Mouse (Mus musculus): ENCODE measurements at regions not wholly inside any gene's neighbourhood (a gene's known extent, or its start where the extent isn't known, plus 50 kb on each side); places are given as distances from the start of the nearest gene placed in this dataset.

DNA sequence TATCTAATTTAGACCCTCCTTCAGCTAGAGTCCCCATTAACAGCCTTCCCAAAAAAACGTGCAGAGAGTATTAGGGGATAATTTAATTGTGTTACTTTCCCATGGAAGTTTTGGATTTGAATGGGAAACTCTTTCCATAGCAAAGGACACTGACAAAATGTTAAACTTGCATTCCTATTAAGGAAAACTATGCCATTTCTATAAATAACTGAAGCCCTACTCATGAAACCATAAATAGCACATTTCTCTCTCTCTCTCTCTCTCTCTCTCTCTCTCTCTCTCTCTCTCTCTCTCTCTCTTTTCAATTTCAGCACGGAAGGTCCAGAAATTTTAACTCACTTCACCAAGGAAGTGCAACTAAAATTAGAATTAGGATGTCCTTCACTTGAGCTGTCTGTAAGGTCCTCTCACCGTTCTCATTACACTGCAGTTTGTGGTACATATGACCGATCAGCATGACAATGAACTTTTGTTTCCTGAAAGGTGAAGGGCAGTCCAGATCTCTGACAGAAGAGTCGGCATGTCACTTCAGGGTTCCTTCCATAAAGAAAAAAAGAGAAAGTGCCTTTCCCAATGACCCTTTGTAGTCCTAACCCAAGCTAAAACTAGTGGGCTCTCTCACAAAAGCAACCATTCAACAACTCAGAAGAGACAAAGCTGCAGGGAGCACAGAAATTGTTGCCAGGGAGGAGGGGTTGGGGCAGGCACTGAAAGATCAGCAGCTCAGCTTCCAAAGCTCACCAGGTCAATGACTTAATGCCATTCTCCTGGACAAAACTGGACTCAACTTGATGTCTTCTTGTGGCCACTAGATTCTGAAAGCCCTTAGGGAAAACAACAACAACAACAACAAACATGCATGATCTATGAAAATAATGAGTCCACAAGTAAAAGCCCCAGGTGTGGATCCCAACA, 696.9 kb downstream of the Diaph3 start:
- no peak for DNase-seq (ENCODE audit: low read depth)

DNA sequence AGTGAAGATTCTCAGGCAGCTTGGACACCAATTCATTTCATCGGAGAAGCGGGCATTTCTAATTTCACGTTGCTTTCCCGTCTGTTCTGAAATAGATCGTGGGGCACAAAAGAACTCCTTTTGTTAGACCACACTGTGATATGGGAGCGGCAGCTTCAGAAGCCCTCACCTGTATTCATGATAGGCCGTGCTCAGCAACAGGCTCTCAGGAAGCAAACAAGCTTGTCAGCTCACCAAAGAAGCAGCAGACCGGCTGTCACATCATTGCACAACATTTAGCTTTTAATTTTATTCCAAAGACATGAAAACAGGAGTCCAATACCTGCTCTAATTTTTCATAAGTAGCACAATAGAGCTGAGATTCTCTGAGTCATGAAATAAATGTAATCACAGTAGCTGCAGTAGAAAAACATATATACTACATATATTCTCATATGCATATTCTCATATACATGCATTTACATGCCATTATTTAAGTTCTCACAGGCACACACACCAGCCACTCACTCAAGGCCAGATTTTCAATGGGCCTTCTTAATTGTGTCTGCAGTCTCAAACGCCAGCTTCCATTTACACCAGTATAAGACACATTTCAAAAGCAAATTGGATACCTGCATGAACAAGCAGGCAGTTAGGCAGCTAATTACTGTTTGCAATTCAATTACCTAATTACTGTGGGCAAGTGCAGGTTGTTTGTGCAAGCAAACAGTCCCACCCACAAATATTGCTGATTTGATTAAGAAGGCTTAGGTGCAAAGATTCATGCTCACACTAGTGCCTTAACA, 698.9 kb downstream of the Diaph3 start:
- DNase-seq (ENCODE audit: low read depth), result no peak

GRCm38 (mm10) chr14:86437383-86437782, 703.7 kb downstream of the Diaph3 start:
- peak; percentile 40 for DNase-seq (ENCODE audit: low read depth)

GRCm38 (mm10) chr14:86435345-86435744, 705.7 kb downstream of the Diaph3 start:
- no peak for DNase-seq (ENCODE audit: low read depth)

- peak; percentile 84 for DNase-seq (ENCODE audit: low read depth)
These were observed 709.7 kb downstream of the Diaph3 start for GRCm38 (mm10) chr14:86431215-86431816.

DNA sequence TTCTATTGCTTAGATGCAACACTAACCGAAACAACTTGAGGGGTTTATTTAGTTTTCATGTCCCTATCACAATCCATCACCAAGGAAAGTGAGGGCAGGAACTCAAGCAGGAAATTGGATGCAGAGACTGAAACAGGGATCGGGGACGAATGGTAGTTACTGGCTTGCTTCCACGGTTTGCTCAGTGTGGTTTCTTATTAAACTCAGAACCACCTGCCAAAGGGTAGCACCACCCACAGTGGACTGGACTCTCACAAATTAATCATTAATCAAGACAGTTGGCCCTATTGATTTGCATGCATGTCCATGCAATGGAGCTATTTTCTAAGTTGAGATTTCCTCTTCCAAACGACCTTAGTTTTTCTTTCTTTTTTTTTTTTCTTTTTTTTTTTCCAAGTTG, 719.2 kb downstream of the Diaph3 start:
- no peak for DNase-seq (ENCODE audit: low read depth)

GRCm38 (mm10) chr14:86419959-86420598, 721.0 kb downstream of the Diaph3 start:
- DNase-seq (ENCODE audit: low read depth), result no peak

GRCm38 (mm10) chr14:86396876-86397275, 744.2 kb downstream of the Diaph3 start:
- DNase-seq (ENCODE audit: low read depth), result no peak

- DNase-seq (ENCODE audit: low read depth), result no peak
These were observed 745.1 kb downstream of the Diaph3 start for GRCm38 (mm10) chr14:86395951-86396361.

DNA sequence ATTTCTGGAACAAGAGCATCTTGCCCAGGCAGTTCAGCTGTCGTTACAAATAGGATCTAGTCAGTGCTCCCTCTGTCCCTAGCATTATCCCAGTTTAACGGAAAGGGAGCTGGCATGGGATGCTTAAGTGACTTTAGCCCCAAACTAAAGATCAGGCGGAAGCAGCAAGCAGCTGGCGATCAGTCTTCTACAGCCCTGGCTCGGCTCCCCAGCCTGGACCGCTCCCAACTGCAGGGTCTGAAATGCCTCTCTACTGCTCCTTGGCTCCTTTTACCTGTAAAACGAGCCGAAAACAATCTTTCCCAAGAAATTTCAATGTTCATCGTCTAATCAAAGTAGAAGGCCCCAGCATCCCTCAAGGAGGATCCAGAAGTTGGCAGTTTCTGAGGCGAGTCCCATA, 745.5 kb downstream of the Diaph3 start:
- DNase-seq (ENCODE audit: low read depth), result no peak

DNA sequence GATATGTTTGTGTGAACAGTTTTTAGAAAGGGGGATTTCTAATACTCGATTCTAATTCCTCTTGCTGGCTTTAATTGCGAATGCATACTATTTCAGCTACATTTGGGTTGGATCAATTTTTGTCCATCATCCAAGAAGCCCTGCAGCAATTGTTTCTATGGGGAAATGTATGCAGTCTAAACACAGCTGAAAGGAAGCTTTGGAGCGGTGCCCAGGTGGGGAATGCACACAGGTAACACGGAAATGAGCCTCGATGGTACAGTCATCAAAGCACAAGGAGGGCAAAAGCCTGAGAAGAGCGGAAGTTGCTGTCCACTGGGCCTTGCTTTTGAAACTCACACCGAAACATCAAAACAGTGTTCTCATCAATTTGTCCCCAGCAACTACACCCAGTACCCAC, 746.0 kb downstream of the Diaph3 start:
- DNase-seq (ENCODE audit: low read depth), result no peak

GRCm38 (mm10) chr14:86385136-86385535, 755.9 kb downstream of the Diaph3 start:
- no peak for DNase-seq (ENCODE audit: low read depth)

- no peak for DNase-seq (ENCODE audit: low read depth)
These were observed 776.0 kb downstream of the Diaph3 start for GRCm38 (mm10) chr14:86365032-86365431.

GRCm38 (mm10) chr14:86360423-86361059, 780.5 kb downstream of the Diaph3 start:
- no peak for DNase-seq (ENCODE audit: low read depth)

- no peak for DNase-seq (ENCODE audit: low read depth)
These were observed 782.5 kb downstream of the Diaph3 start for GRCm38 (mm10) chr14:86358584-86358983.

GRCm38 (mm10) chr14:86350526-86350925, 790.5 kb downstream of the Diaph3 start:
- DNase-seq (ENCODE audit: low read depth), result no peak

DNA sequence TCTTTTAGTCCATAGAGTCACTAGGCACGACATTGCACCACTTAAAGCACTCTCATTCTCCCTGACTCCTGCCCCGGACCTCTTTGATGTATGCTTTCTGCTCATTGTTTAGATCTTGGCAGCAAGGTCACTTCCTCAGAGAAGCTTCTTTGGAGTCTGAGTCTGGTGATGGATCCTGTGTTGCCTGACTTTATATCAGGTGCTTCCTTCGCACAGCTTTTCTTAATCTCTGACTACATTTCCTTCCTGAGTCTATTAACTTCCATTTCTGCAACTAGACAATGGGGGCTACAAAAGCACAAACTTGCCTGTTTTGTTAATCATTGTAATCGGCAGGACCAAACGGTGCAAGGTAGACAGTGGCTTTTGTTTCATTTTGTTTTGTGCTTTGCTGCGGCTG, 802.0 kb downstream of the Diaph3 start:
- DNase-seq (ENCODE audit: low read depth), result no peak

DNA sequence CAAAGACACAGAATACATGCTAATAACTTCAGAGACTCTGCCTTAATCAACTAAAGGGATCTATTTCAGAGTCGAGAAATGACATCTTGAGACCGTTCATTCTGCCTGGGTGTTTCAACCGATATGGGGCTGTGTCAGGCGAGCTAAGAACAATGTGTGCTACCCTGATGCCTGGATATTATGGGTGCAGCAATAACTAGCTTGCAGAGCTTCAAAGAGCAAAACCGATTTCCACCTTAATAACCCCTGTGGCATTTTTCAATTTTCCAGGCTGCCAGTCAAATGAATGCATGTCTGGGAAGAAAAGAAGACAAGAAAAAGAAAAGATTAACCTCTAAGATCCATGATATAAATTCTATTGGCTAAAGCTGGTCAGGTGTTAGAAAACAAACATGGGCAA, 804.0 kb downstream of the Diaph3 start:
- no peak for DNase-seq (ENCODE audit: low read depth)

- DNase-seq (ENCODE audit: low read depth), result no peak
These were observed 805.8 kb downstream of the Diaph3 start for GRCm38 (mm10) chr14:86335284-86335683.

- DNase-seq (ENCODE audit: low read depth), result no peak
These were observed 811.9 kb downstream of the Diaph3 start for GRCm38 (mm10) chr14:86329176-86329575.

GRCm38 (mm10) chr14:86327646-86328045, 813.4 kb downstream of the Diaph3 start:
- no peak for DNase-seq (ENCODE audit: low read depth)

- DNase-seq (ENCODE audit: low read depth), result no peak
These were observed 818.7 kb downstream of the Diaph3 start for GRCm38 (mm10) chr14:86322365-86322764.
